Mouse (Mus musculus): ENCODE data around the gene Bcl2l12.

Bcl2l12 gene

DNA sequence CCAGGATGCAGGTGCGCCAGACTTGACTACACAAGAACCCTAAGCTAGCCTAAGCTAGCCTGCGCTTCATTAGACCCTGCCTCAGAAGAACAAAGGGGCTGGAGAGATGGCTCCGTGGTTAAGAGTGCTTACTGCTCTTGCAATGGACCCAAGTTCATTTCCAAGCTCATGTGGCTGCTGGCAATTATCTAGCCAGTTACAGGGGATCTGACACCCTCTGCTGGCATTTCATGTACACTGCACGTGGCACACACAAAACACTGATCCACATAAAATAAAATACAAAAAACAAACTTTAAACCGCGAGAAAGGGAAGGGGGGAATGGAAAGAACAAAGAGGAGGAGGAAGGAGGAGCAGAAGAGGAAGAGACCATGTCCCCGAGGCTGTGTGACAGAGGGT, 40.3 kb downstream of the Bcl2l12 start:
- peak; percentile 72 for DNase-seq

DNA sequence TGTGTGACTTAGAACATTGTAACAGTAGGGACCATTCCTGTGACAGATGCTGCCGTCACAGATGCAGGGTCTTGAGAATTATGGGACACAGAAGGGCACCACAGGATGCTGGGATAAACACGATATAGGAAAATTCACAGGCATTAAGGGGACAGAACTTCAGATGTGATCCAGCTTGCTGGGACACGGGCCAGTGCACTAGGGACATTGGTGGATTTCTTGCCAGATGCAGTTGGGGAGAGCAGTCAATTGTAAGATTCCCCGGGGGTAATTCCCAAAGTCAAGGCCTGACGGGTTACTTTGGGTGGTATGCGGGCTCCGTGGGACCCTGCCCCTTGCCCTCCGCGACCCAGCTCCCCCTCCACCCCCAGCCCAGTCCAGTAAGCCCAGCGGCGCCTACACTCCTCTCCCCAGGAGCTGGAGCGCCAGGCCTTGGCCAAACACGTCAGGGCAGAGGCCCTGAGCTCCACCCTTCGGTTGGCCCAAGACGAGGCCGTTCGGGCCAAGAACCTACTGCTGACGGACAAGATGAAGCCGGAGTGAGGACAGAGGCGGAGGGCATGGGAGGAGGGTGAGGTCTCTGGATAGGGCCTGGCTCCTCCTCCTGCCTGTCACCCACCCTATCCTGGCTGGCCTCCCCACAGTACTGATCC, 41.2 kb downstream of the Bcl2l12 start:
- peak; percentile 44 for DNase-seq

DNA sequence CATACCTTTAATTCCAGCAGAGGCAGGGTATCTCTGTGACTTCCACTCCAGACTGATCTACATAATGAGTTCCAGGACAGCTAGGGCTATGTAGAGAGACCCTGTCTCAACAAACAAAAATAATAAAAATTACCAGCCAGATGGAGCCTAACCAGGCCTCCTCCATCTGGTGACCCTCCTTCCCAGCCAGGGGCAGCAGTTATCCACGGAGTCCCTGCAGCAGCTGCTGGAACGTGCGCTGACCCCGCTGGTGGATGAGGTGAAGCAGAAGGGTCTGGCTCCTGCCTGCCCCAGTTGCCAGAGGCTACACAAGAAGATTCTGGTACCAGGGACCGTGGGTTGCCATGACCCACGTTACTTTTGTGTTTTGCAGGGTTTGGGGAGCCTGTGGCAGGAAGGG, 42.2 kb downstream of the Bcl2l12 start:
- DNase-seq = peak; percentile 8

DNA sequence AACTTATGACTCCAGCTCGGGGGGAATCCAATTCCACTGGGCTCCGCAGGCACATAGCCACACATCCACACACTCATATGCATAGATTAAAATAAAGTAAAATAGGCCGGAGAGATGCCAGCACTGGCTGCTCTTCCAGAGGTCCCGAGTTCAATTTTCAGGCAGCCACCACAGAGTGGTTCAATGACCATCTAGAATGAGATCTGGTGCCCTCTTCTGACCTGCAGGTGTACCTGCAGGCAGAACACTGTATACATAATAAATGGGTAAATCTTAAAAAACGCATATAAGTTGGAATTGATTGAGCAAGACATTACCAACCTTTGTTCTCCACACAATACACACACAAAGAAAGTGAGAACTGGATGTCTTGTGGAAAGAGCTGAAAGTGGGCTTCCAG, 42.9 kb downstream of the Bcl2l12 start:
- DNase-seq = peak; percentile 21

DNA sequence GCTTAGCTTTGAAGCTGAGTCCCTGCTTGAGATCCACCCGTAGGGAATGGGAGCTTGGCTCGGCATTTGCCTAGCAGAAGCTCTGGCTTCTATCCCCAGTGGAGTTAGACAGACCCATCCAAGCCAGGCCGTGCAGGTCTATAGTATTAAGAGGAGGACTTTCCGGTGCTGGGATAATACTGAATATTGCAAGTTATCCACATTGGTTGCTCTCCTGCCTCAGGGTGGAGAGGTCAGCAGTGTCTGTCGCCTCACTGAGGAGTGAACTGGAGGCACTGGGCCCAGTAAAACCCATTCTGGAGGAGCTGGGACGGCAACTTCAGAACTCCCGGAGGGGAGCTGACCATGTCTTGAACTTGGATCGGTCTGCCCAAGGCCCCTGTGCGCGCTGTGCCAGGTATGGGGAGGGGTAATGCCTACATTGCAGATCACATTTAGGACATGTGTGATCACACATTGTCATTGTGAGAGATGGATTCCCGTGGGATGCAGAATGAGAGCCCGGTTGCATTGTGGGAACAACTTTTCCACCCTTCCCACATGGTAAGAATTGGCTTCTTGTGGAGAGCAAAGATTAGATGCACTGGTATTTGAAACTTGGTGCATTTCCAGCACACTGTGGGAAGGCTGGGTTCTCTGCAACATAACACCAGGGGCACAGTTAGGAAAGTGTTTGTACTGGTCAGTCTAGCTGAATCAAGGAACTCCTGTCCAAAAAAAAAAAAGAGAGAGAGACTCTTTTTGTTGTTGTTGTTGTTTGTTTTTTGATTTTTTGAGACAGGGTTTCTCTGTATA, 44.2 kb downstream of the Bcl2l12 start:
- peak; percentile 8 for DNase-seq

DNA sequence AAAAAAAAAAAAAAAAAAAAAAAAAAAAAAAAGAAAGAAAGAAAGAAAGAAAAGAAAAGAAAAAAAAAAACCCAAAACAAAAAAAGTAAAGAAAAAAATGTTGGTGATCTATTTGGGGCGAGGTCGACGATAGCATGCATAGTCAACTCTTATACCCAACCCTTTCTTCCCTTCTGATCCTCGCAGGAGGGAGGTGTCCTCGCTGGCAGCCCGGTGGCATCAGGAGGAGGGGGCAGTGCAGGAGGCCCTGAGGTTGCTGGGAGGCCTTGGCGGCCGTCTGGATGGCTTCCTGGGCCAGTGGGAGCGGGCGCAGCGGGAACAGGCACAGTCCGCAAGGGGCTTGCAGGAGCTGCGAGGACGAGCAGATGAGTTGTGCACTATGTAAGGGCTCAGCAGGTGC, 45.0 kb downstream of the Bcl2l12 start:
- peak; percentile 13 for DNase-seq

DNA sequence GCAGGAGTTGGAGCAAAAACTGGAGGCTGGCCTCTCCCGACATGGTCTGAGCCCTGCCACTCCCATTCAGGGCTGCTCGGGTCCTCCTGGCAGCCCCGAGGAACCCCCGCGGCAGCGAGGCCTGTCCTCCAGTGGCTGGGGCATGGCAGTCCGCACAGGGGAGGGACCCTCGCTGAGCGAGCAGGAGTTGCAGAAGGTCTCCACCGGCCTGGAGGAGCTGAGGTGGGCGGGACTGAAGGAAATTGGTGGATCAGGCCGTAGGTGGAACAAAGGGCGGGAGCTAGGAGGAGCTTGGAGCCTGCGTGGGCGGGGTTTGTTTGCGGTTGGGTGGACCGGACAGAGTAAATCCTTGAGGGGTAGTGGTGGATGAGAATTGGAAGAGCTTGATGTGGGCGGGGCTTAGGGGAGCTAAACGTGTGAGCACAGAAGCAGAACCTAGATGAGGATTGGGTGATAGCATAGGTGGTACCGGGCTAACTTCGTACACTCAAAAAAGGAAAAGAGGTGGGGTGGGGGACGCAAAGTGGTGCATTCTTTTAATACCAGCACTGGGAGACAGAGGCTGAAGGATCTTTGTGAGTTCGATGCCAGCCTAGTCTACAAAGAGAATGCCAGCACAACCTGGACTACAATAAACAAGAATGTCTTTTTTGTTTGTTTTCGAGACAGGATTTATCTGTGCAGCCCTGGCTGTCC, 45.8 kb downstream of the Bcl2l12 start:
- DNase-seq = peak; percentile 97

DNA sequence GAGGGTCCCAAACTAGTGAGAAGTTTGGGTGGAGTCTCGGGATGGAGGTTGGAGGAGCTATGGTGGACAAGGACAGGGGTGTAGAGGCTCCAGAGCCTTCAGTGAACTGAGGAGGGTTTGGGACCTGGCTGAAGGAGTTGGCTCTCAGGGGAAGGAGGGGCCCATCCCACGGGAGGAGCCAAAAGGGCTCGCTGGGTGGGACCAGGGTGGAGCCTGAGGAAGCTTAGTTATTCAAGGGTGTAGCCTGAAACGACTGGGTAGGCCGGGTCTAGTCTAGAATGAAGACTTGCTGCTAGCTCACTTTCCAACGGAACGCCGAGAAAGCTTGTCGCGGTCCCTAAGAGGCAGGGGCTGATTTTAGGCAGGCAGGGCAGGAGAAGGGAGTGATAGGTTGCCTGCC, 46.6 kb downstream of the Bcl2l12 start:
- peak; percentile 84 for DNase-seq

DNA sequence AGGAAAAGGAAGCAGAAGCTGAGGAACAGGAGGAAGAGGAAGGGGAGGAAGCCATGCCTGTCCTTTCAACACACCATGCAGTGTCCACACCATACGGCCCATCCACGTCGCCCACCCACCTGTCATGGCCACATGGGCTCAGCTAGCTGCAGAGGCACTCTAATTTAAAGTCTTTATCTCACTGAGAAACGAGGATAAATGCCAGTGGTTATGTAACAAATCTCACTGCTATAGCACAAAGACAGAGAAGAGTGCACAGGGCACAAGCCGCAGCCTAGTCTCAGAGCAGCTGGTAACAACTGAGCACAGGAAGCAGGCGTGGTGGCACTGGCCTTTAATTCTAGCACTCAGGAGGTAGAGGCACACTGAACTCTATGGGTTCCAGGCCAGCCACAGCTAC, 48.6 kb downstream of the Bcl2l12 start:
- DNase-seq = no peak

DNA sequence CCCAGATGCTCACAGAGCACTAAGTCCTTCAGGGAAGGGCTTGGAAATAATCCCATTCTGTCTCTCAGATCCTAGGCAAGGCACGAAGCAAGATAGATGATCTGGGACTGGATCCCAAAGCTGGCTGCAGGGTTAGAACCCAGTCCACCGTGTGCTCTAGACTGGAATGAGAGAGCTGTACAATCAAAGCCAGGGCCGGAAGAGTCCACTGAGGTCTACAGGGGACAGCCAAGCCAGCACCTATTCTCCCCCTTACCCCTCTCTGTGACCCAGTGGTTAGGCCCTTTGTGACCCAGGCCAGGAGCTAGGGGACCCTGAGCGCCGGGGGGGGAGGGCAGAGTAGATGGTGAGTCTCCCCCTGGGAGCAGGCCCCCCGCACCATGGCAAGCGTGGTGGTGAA, 55.6 kb downstream of the Bcl2l12 start, which contains the start of gene Tsks:
Tsks (plus strand) TSS at position 301 of the 400 bp plus-strand sequence.
- no peak for DNase-seq

All from kidney, postnatal 10 days (tissue).